Mouse (Mus musculus) liver, adult 2 months (tissue): ENCODE results near the gene Ddx41.

Experiments used
- CTCF ChIP-seq: fragments of 200-500 bp; IDR thresholded peaks from 2 replicates; pipeline ENCODE4 v1.5.1; 2011; ENCODE audit warnings: low read depth, low read length, control low read depth
- POLR2A ChIP-seq: fragments of 200-500 bp; IDR thresholded peaks from 2 replicates; pipeline ENCODE4 v1.6.1; 2011; ENCODE audit warnings: low read length, control low read depth; ENCODE audit not compliant: insufficient read depth; ENCODE audit errors: extremely low read depth

DNA sequence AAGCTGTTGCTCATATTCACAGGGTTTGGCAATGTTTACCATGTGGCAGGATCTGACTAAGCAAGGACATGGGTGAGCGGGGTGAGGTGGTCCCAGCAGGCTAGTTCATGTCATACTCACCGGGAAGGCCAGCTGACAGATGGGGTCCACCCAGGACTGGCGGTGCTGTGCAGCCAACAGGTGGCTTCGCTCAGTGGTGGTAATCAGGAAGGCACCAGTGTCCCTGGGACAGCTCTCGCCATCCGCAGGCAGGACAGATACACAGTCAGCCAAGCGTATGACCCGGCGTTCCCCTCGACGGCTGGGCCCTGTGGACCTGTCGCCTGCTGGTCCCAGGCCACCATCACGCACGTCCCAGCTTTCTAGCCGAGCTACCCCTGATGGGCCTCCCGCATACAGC, 9.2 kb downstream of the Ddx41 start:
- TF ChIP-seq CTCF (no peak), POLR2A (no peak)
